Mouse (Mus musculus) spleen, adult 12 weeks (tissue): ENCODE results near the gene Lamp1.

ENCODE experiments used
- DNase-seq: peaks from one replicate; pipeline ENCODE4 v3.0.0; 2022; ENCODE audit warnings: low spot score

Gene Lamp1

GRCm38 (mm10) chr8:13201013-13201334, 42.0 kb downstream of the Lamp1 start:
- peak; percentile 39 for DNase-seq

GRCm38 (mm10) chr8:13202041-13202440, 43.1 kb downstream of the Lamp1 start:
- no peak for DNase-seq

GRCm38 (mm10) chr8:13202806-13203205, 43.8 kb downstream of the Lamp1 start:
- peak; percentile 57 for DNase-seq

- DNase-seq, result peak; percentile 41
Measured at GRCm38 (mm10) chr8:13203472-13203871, 44.5 kb downstream of the Lamp1 start.

- DNase-seq, result peak; percentile 40
Measured at GRCm38 (mm10) chr8:13204371-13205140, 45.6 kb downstream of the Lamp1 start.

- no peak for DNase-seq
Measured at GRCm38 (mm10) chr8:13205311-13205710, 46.4 kb downstream of the Lamp1 start.

GRCm38 (mm10) chr8:13206290-13206689, 47.3 kb downstream of the Lamp1 start:
- no peak for DNase-seq

- DNase-seq, result peak; percentile 59
Measured at GRCm38 (mm10) chr8:13208627-13209355, 49.8 kb downstream of the Lamp1 start.

GRCm38 (mm10) chr8:13209770-13210169, 50.8 kb downstream of the Lamp1 start:
- no peak for DNase-seq

GRCm38 (mm10) chr8:13213479-13214268, 54.7 kb downstream of the Lamp1 start:
- DNase-seq, result peak; percentile 78

- DNase-seq, result no peak
Measured at GRCm38 (mm10) chr8:13216386-13216785, 57.4 kb downstream of the Lamp1 start.

GRCm38 (mm10) chr8:13217093-13217492, 58.1 kb downstream of the Lamp1 start:
- DNase-seq, result no peak

- DNase-seq, result no peak
Measured at GRCm38 (mm10) chr8:13217986-13218385, 59.0 kb downstream of the Lamp1 start.

- DNase-seq, result no peak
Measured at GRCm38 (mm10) chr8:13218441-13218840, 59.5 kb downstream of the Lamp1 start.

GRCm38 (mm10) chr8:13224426-13224825, 65.5 kb downstream of the Lamp1 start:
- no peak for DNase-seq
